Mouse (Mus musculus) cerebellum, adult 2 months (tissue): ENCODE results near the gene Tnp2.

Experiments
- CTCF ChIP-seq: fragments of 200-500 bp; IDR thresholded peaks from 2 replicates; pipeline ENCODE4 v1.5.1; 2011; ENCODE audit warnings: low read depth, mild to moderate bottlenecking, control low read depth, low read length, moderate library complexity, borderline replicate concordance; ENCODE audit not compliant: insufficient read depth
- POLR2A ChIP-seq: fragments of 200-500 bp; IDR thresholded peaks from 2 replicates; pipeline ENCODE4 v1.6.1; 2011; ENCODE audit warnings: low read length, control low read depth, borderline replicate concordance; ENCODE audit not compliant: insufficient read depth

DNA sequence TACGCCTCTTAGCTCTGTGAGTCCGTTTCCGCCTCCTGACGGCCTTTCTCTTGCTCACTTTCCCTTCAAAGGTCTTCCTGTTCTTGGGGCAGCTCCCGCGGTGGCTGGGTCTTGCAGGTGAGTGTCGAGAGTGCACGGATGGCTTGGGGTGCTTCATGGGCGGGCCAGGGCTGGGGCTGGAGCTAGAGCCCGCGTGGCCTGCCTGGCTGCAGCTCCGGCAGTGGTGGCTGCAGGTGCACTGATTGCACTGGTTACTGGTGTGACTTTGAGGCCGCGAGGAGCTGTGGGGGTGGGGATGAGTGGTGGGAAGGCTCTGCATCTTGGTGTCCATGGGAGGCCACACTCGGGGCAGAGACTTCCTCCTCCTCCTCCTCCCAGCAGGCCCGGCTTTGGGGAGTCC lies at the start of gene Tnp2:
- TF ChIP-seq POLR2A (no peak), CTCF (no peak)
